Mouse (Mus musculus) adrenal gland (tissue): ENCODE measurements around the gene Hoxd3.

Experiments
- intact Hi-C: fragments of 180-260 bp; cut with DNase I; formaldehyde crosslinking; loops from one replicate; pipeline ENCODE4 v1.15.1; 2025

Hoxd3 gene

GRCm38 (mm10) chr2:74725171-74725570, 13.4 kb downstream of the Hoxd3 start:
- intact Hi-C loops: no loop called here

GRCm38 (mm10) chr2:74726551-74726950, 14.8 kb downstream of the Hoxd3 start, which contains the start of gene Gm28230:
TSS of gene Gm28230 (plus strand) at chr2:74726728.
- intact Hi-C loops: no loop called here

- intact Hi-C loops: no loop called here
Measured at GRCm38 (mm10) chr2:74726973-74727639, 15.4 kb downstream of the Hoxd3 start.

- intact Hi-C loops: no loop called here
Measured at GRCm38 (mm10) chr2:74727640-74728302, 16.0 kb downstream of the Hoxd3 start.

GRCm38 (mm10) chr2:74728303-74728680, 16.6 kb downstream of the Hoxd3 start:
- intact Hi-C loops: no loop called here

- intact Hi-C loops: no loop called here
Measured at GRCm38 (mm10) chr2:74730331-74730730, 18.6 kb downstream of the Hoxd3 start.

- intact Hi-C loops: no loop called here
Measured at GRCm38 (mm10) chr2:74731055-74731454, 19.3 kb downstream of the Hoxd3 start.

GRCm38 (mm10) chr2:74731799-74732512, 20.2 kb downstream of the Hoxd3 start:
- intact Hi-C loops: no loop called here

- intact Hi-C loops: no loop called here
Measured at GRCm38 (mm10) chr2:74732513-74733316, 21.0 kb downstream of the Hoxd3 start.

GRCm38 (mm10) chr2:74733317-74733661, 21.6 kb downstream of the Hoxd3 start:
- intact Hi-C loops: no loop called here

GRCm38 (mm10) chr2:74733765-74734164, 22.0 kb downstream of the Hoxd3 start:
- intact Hi-C loops: no loop called here

- intact Hi-C loops: no loop called here
Measured at GRCm38 (mm10) chr2:74734451-74734850, 22.7 kb downstream of the Hoxd3 start.

- intact Hi-C loops: no loop called here
Measured at GRCm38 (mm10) chr2:74734996-74735811, 23.5 kb downstream of the Hoxd3 start.

GRCm38 (mm10) chr2:74735851-74736687, 24.3 kb downstream of the Hoxd3 start:
- intact Hi-C loops: no loop called here

GRCm38 (mm10) chr2:74736688-74737577, 25.2 kb downstream of the Hoxd3 start:
- intact Hi-C loops: no loop called here

- intact Hi-C loops: no loop called here
Measured at GRCm38 (mm10) chr2:74737578-74738070, 25.9 kb downstream of the Hoxd3 start.

- intact Hi-C loops: no loop called here
Measured at GRCm38 (mm10) chr2:74738623-74739475, 27.1 kb downstream of the Hoxd3 start.

- intact Hi-C loops: no loop called here
Measured at GRCm38 (mm10) chr2:74739476-74739800, 27.7 kb downstream of the Hoxd3 start.
